ENCODE assay signal across 1 mouse cellular context in genomic region chr5:36938991-36939390, GRCm38 (mm10). TPM values are rescaled to one million over a fixed set of nuclear protein-coding genes. Genes with fewer than 3 reads are reported as not detected.
"Had no signal": no experiment of that assay in that cellular context is flagged by ENCODE, and none has a peak within 500 bp of the region (broad histone marks: within the 10 kb centered on the region; RNA-seq: fewer than 3 reads in every experiment).

No protein-coding gene starts in this region.

RNA-seq across cellular contexts. Expression of gene Wfs1, which starts 50.0 kb away (rescaled TPM):
- total RNA-seq: megakaryocyte-erythroid progenitor cell, adult 5-6 weeks had no signal
